Mouse (Mus musculus): Measurements from ENCODE around the gene Kcnn4.

Kcnn4 gene

DNA sequence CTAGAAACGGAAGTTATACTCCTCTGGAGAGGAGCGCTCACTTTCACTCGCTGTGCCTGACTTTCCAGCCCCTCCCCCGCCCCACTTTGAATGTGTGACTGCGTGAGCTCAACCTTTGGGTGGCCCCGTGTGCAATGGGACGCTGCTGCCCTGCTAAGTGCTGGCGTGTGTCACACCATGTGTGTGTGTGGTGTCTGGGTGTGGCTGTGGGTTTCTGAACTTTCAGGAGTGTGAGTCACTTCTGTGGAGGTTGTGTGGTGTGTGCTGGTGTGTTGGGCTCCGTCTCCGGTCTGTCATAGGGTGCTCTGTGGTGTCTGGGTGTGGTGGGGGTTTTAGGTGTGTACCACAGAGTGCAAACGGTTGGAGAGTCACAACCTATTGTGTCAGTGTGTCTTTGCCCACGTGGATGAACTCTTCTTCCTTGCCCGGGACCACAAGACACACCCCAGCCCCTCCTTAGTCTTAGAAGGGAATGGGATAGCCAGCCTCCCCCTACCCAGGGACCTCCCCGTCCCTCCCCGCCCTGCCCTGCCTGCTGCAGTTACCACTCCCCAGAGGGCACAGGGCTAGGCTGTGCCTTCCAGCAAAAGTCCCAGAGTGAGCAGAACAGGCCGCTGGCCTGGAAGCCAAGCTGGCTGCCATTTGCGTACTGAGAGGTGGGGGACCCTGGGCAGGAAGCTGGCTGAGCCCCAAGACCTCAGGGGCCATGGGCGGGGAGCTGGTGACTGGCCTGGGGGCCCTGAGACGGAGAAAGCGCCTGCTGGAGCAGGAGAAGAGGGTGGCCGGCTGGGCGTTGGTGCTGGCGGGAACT lies at the start of gene Kcnn4:
Gene Kcnn4 (plus strand): TSS at position 533 of the 811 bp plus-strand sequence.
- peak; percentile 96 for DNase-seq (ENCODE audit: low read depth)

DNA sequence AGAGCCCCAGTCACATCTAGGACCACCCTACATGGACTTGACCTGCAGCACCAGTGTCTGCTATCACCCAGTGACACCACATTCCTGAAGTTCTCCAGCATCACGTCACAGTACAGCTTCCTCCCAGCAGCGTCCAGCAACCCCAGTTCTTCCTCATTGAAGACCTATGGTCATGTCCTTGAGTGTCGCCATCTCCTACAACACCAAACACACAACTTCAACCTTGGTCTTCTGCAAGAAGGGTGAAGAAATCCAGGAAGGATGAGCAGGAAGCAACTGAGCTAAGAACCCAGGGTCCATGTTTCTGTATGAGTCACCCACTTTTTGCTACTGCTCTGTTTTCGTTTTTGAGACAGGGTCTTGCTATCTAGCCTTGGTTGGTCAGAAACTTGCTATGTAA lies 47.5 kb upstream of the Kcnn4 start:
- DNase-seq (ENCODE audit: low read depth): peak; percentile 36

DNA sequence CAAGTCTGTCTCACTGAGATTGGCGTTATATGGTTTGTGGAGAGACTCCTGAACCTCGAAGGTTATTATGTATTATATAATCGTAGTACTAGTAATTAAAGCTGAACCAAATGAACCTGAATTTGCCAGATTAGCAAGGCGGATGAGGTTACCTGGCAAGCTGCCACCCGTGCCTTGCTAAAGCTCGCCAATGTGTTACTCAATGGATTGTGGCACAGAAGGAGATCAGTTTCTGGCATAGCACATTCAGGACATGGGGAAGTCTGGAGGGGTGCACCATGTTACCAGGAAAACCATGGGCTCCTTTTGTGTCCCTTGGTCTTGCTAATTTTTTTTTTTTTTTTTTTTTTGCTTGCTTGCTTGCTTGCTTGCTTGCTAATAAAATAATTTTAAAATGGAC lies 44.9 kb upstream of the Kcnn4 start:
- DNase-seq (ENCODE audit: low read depth): no peak

DNA sequence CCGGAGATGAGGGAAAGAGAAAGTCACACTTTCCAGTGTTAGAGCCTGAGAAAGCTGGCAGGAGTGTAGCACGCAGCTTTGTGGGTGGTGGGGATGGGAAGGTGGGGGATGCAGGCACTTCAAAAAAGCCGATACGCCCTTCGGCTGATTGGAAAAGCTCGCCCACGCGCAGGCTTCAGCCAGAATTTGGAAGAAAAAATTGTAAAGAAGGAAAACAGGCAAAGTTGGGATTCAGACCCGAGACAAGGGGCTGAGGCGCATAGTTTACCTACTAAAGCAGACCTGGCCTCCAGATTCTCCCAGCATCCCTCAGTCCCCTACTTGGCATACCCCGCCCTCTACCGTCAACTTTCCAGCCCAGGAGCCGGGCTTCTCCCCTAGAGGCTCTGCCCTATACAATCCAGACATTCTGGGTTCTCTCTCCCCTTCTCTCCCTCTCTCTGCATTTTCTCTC lies 44.4 kb upstream of the Kcnn4 start:
- no peak for DNase-seq (ENCODE audit: low read depth)

- DNase-seq (ENCODE audit: low read depth): no peak
Observed at GRCm38 (mm10) chr7:24326273-24327135, 43.6 kb upstream of the Kcnn4 start.

GRCm38 (mm10) chr7:24327281-24327975 lies 42.6 kb upstream of the Kcnn4 start:
- no peak for DNase-seq (ENCODE audit: low read depth)

GRCm38 (mm10) chr7:24333304-24333986 lies 36.6 kb upstream of the Kcnn4 start, which contains the start of gene Tescl:
Gene Tescl, minus strand, starts transcription at chr7:24333936.
- DNase-seq (ENCODE audit: low read depth): no peak

GRCm38 (mm10) chr7:24335699-24336309 lies 34.3 kb upstream of the Kcnn4 start:
- DNase-seq (ENCODE audit: low read depth): peak; percentile 86

- DNase-seq (ENCODE audit: low read depth): peak; percentile 27
Observed at GRCm38 (mm10) chr7:24338241-24338640, 31.8 kb upstream of the Kcnn4 start.

- DNase-seq (ENCODE audit: low read depth): no peak
Observed at GRCm38 (mm10) chr7:24343701-24344272, 26.3 kb upstream of the Kcnn4 start.

DNA sequence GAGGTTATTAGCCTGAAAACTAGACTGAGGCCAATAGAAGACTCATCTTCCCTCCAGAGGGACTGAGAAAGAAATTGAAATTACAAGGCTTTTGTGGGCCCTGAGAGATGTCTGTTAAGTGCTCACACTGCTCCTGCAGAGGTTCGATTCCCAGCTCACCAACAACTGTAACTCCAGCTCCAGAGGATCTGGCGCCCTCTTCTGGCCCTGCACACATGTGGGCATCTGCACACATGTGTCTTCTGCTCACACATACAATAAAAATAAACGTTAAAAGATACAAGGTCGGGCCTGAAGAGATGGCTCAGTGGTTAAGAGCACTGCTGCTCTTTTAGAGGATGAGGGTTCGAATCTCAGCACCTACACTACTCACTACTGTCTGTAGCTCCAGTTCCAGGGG lies 23.6 kb upstream of the Kcnn4 start:
- no peak for DNase-seq (ENCODE audit: low read depth)

DNA sequence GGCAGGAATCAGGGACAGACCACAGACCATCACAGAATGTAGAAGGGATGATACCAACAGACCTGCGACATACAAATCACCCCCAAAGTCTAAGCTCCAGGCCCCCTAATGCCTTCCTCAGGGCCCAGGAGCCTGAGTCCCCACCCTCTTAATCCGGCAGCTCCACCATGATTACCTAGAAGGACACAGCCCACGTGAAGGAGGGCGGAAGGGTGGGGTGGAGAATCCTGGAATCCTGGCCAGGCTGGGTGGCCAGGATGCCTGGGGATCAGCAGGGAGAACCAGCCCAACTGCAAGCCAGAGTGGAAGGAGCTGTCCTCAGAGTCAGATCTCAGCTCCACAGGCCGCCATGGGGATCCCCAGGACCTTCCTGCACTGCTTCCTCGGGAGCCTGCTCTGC lies 21.2 kb upstream of the Kcnn4 start, which contains the start of gene Lypd5:
Gene Lypd5 (plus strand): TSS at position 301 of the 400 bp plus-strand sequence.
- DNase-seq (ENCODE audit: low read depth): no peak

- no peak for DNase-seq (ENCODE audit: low read depth)
Observed at GRCm38 (mm10) chr7:24355646-24356045, 14.4 kb upstream of the Kcnn4 start.

DNA sequence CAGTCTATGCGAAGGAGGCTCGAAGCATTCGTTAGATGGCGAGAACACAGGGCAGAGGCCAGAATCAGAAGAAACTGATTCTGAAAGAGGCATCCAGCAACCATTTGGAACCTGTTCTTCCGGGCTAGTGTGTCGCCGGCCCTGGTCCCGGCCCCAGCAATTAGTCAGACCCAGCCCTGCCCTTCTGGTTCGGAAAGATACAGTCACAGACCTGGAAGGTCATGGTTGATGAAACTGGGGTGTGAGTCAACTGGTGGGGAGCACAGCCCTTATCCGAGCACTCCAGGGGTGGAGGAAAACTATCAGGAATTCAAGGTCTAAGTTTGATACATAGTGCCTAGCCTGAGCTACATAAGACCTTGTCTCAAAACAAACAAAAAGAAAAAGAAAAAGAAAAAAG lies 14.0 kb upstream of the Kcnn4 start:
- DNase-seq (ENCODE audit: low read depth): no peak

GRCm38 (mm10) chr7:24357899-24358298 lies 12.2 kb upstream of the Kcnn4 start:
- DNase-seq (ENCODE audit: low read depth): no peak

DNA sequence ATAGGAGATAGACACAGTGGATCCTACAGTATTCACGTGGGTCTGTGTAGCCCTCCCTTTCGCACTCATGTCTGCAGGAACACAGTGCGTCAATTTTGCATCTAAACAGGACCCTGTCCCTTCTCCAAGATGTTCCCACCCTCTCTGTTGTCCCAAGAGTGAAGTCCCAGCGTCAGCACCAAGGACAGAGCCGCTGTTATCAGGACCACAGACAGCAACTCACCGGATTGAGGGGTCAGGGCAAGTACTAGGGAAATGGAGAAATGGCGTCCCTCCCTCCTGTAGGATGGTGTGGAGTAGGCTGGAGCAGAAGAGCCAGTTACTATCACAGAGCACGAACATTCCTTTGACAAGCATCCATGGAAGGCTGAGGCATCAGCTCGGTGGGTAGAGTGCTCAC lies 10.8 kb upstream of the Kcnn4 start:
- peak; percentile 65 for DNase-seq (ENCODE audit: low read depth)

- DNase-seq (ENCODE audit: low read depth): no peak
Observed at GRCm38 (mm10) chr7:24361001-24361400, 9.1 kb upstream of the Kcnn4 start.

- peak; percentile 67 for DNase-seq (ENCODE audit: low read depth)
Observed at GRCm38 (mm10) chr7:24363228-24363627, 6.8 kb upstream of the Kcnn4 start.

GRCm38 (mm10) chr7:24364827-24365226 lies 5.2 kb upstream of the Kcnn4 start:
- peak; percentile 90 for DNase-seq (ENCODE audit: low read depth)

DNA sequence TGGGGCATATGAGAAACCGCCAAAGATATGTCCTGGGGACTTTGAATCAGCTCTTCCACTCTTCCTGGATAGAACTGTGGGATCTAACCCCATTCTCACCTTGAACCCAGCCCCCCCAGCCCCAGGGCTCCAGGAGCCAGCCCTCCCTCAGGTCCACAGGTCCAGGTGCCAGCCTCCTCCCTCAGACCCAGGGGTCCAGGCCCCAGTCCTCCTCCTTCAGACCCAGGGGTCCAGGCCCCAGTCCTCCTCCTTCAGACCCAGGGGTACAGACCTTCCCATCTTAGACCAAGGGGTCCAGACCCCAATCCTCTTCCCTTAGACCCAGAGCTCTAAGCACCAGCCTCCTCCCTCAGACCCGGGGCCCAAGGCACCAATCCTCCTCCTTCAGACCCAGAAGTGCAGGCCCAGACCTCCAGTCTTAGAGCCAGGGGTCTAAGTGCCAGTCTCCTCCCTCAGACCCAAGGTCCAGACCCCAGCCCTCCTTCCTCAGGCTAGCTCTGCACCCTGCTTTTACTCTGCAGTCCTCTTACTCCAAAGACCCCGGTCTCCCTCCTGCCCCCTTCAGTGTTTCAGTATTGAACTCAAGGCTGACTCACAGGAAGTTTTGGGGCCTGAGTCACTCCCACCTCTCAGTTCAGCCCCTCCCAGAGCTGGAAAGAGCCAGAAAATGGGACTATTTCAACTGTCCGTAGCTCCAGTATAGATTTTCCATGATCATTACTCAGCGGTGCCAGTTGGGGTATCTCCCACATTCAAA lies 4.6 kb upstream of the Kcnn4 start:
- peak; percentile 81 for DNase-seq (ENCODE audit: low read depth)
